Mouse (Mus musculus): ENCODE measurements around the gene Sfmbt2.

- TF ChIP-seq HCFC1 (IDR thresholded peaks at IDR 0.05; ENCODE audit: borderline replicate concordance, insufficient read depth, low read length) (no peak), ZC3H11A (IDR thresholded peaks at IDR 0.05; ENCODE audit: borderline replicate concordance, low read depth, low read length) (no peak), CHD2 (IDR thresholded peaks at IDR 0.05; ENCODE audit: low read depth, low read length) (no peak), ZNF384 (IDR thresholded peaks at IDR 0.05; ENCODE audit: low read depth, low read length) (no peak)
Observed at GRCm38 (mm10) chr2:10353889-10354288, 16.4 kb upstream of the Sfmbt2 start.

Data from ES-E14 (cell line).